Comparison of ENCODE assay signal across 8 mouse cellular contexts in genomic region chr15:66353825-66354452, GRCm38 (mm10).
A peak's percentile ranks its signal among the peaks of the same experiment; 100 is the strongest.
DNase-seq lines count a peak whose midpoint lies in the region; ATAC-seq lines count a peak whose summit lies in the region.

No protein-coding gene starts in this region.

- DNase-seq in heart, adult 18-20 months = peak; percentile 55 to 61
- DNase-seq in heart, embryonic 10.5 days (ENCODE audit: low spot score) = no peak
- DNase-seq in NIH3T3 (ENCODE audit: low read depth) (peak; percentile 3), MN1 (ENCODE audit: low spot score) (no peak)
- peak; percentile 59 to 82 for DNase-seq in cerebellum, postnatal 25 days
- peak; percentile 1 to 7 for DNase-seq in kidney, postnatal 4 days

- WGBS in heart, embryonic 10.5 days = 75% methylated on average over 3 of the region's 3 CpGs
- WGBS in midbrain, embryonic 16.5 days = 66% methylated on average over 3 of the region's 3 CpGs

- H3K27ac ChIP-seq in heart, embryonic 10.5 days = no peak overlapping the region
- H3K27ac ChIP-seq in midbrain, embryonic 16.5 days (ENCODE audit: low read length) = no peak overlapping the region

- no peak overlapping the region for H3K9ac ChIP-seq in midbrain, embryonic 16.5 days (ENCODE audit: low read depth, low read length)

- H3K4me2 ChIP-seq in midbrain, embryonic 16.5 days (ENCODE audit: low read length) = no peak overlapping the region

- peak; percentile 72 for ATAC-seq in midbrain, embryonic 16.5 days
- no peak for ATAC-seq in megakaryocyte, adult 5-6 weeks (ENCODE audit: poor library complexity, severe bottlenecking)

- H3K27me3 ChIP-seq in heart, embryonic 10.5 days (ENCODE audit: insufficient read depth, poor library complexity, severe bottlenecking) = no peaks in the 10 kb centered on the region
- H3K27me3 ChIP-seq in midbrain, embryonic 16.5 days (ENCODE audit: control insufficient read depth, insufficient read depth, low read depth, low read length) = no peaks in the 10 kb centered on the region

- H3K4me3 ChIP-seq in heart, embryonic 10.5 days = no peak overlapping the region
- H3K4me3 ChIP-seq in midbrain, embryonic 16.5 days (ENCODE audit: low read depth, low read length) = no peak overlapping the region

- no peaks in the 10 kb centered on the region for H3K36me3 ChIP-seq in heart, embryonic 10.5 days
- no peaks in the 10 kb centered on the region for H3K36me3 ChIP-seq in midbrain, embryonic 16.5 days (ENCODE audit: control insufficient read depth, insufficient read depth, low read length)

- H3K4me1 ChIP-seq in heart, embryonic 10.5 days = no peaks in the 10 kb centered on the region
- no peaks in the 10 kb centered on the region for H3K4me1 ChIP-seq in midbrain, embryonic 16.5 days (ENCODE audit: control insufficient read depth, insufficient read depth, low read length)

- H3K9me3 ChIP-seq in heart, embryonic 10.5 days = no peaks in the 10 kb centered on the region
- no peaks in the 10 kb centered on the region for H3K9me3 ChIP-seq in midbrain, embryonic 16.5 days (replicated peaks; ENCODE audit: control insufficient read depth, low read length, poor library complexity, severe bottlenecking)

Comparison
In these comparisons a context has a peak if more than half of its experiments do, and no peak if none do; other contexts are left out.
1. DNase-seq: peak in heart, adult 18-20 months (2 of 2), NIH3T3 (single experiment), cerebellum, postnatal 25 days (2 of 2) and kidney, postnatal 4 days (2 of 2); none in heart, embryonic 10.5 days (single experiment) and MN1 (single experiment).